Mouse (Mus musculus) olfactory bulb, adult 2 months (tissue): ENCODE results near the gene Vdr.

Experiments used
- CTCF ChIP-seq: fragments of 200-500 bp; IDR thresholded peaks from 2 replicates; pipeline ENCODE4 v1.5.1; 2012; ENCODE audit warnings: low read depth, mild to moderate bottlenecking, low read length, moderate library complexity; ENCODE audit not compliant: insufficient read depth
- POLR2A ChIP-seq: fragments of 200-500 bp; IDR thresholded peaks from 2 replicates; pipeline ENCODE4 v1.6.1; 2012; ENCODE audit warnings: mild to moderate bottlenecking, low read depth, low read length, moderate library complexity; ENCODE audit not compliant: insufficient read depth

GRCm38 (mm10) chr15:97814703-97815102, 95.7 kb downstream of the Vdr start:
- TF ChIP-seq CTCF (no peak), POLR2A (no peak)
